Mouse (Mus musculus): ENCODE results near the gene Rab37.

The Rab37 gene

DNA sequence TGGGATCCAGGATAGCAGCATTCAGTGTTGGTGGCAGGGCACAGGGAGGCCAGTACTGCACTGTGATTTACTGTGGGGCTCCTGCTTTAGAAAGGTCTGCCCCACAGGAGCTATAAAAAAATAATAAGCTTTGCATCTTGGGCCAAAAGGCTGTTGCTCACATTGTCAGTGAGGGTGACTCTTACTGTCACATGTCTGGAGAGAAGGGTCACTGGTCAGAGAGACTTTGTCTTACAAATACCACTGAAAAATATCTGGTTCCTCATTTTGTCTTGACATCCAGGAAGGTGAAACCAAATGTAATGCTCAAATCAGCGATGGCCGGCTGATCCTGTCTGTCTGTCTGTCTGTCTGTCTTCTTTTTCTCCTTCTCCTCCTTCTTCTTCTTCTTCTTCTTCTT lies 50.7 kb downstream of the Rab37 start:
- DNase-seq = no peak

DNA sequence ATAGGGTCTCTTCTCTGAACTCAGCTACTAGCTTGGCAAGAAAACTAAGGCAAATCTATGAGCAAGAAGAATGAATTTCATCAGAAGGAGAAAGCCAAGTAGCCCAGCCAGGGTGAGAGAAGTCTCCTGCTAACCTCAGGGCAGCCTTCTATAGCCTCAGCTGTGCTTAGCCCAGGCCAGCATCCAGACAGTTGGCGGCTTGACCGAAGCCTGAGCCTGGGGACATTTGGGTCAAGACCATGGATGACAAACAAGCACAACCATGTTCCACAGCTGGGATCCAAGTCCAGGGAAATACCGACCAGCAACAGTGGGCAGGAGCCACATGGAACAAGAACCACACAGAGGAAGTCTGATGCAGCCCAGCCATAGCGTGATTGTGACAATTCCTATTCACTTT lies 56.6 kb downstream of the Rab37 start:
- no peak for DNase-seq

DNA sequence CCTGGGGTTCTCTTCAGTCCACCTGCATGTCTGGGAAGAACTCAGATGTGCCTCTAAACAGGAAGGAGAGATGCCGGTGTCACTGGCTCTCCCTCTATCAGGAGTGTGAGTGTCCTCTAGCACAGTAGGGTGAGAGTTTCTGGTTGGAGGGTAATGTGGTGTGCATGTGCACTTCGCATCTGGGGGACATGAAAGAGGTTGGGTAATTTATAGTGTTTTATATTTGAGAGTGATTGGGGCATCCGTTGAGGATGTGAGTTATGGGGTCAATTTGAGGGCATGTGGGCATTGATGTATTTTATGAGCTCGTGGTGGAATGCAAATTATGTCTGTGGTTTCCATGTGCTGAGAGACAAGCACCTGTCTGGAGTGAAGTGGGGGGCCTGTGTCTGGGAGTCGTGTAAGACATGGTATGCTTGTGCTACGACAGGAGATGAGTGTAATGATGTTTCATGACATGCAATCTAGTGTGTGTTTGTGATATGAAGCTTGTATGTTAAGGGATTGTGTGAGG lies 59.6 kb downstream of the Rab37 start:
- DNase-seq = no peak

DNA sequence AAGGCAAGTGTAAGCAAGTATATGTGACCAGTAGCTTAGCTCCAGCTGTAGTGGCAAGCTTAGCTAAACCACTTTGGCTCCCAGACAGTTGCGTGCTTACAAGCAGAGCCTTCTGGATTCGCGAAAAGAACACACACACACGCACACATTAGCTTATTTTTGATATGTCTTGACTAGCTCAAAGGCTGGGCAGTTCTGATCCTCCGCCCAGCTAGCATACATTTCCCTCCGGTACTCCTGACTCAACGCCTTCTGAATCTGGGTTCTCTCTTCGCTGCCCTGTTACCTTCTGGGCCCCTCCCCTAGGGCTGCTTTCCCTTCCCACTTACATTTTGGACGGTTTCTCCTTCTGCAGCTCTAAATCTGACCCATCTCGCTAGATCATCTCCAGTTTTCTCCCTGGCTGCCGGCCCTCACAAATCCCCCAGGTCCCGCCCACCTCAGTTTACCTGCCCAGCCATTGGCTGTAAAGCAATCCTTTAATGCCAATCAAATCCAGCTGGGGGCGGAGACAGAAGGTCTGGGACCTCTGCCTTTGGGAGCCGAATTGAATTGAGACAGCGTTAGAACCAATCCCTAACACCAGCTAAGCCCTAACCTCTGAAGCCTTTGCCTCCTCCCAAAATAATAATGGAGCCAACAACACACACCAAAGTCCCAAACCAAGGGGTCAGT lies 60.7 kb downstream of the Rab37 start:
- peak; percentile 81 for DNase-seq

DNA sequence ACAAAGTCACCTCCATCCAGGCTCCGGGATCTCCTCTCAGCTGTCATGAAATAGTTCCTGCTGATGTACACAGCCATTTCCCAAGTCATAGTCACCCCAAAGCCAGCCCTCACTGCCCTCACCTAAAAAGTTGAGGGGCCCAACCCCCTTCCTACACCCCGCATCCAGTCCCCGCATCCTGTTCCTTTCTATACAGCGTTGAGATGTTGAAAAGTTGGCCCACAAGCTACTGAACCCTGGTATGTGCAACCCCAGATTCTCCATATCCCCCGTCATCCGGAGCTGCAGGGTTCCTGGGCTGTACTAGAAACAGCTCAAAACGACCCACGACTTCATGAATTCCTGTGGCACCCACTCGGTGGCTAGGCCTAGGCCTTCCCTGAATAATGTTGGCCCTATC lies 61.9 kb downstream of the Rab37 start:
- no peak for DNase-seq

DNA sequence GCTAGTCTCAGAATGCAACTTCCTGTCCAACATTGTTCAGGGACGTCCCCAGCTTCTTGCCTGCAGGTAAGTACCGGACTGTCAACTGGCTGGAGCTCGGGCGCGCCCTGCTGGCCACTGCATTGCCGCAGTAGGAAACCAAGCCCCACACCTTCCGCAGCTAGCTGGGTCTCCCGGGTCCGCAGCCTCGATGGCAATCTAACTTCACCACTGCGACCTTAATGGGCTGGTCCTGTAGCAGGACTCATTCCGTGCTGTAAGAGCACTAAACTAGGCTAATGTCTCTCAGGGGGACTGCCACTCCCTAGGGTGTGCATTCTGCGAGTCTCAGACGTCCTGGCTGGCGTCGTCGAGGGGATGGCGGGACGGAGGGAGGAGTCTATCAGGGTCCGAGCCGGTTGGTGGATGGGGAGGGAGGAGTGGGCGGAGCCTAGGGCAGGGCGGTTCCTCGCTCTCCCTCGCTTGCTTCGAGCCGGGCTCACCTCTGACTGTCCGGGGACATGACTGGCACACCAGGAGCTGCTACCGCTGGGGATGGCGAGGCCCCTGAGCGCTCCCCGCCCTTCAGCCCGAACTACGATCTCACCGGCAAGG lies 62.6 kb downstream of the Rab37 start:
- peak; percentile 83 for DNase-seq

DNA sequence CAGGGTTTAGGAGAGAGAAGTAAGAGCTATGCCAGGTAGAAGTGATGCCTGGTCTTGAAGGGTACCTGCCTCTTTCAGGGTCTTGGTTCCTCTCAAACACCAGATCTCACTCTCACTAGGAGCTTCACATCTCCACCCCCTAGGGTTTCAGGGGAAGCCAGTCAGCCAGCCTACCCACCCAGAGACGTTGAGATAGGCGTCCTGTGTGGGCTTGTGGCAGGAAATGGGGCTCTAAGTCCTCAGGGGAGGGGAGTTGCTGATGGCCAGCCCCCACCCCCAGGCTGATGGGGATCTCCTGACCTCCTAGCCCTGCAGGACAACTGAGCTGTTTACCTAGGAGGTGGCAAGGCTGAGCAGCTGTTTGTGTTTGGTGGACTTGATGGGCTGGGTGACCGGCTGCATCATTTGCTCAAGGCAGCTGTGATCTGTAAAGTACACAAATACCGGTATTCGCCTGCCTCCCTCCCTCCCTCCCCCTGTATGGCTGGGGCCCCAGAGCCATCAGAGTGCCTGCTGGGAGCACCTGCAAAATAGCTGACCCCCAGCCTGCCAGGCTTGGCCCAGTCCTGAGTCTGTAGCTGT lies 63.9 kb downstream of the Rab37 start:
- no peak for DNase-seq

DNA sequence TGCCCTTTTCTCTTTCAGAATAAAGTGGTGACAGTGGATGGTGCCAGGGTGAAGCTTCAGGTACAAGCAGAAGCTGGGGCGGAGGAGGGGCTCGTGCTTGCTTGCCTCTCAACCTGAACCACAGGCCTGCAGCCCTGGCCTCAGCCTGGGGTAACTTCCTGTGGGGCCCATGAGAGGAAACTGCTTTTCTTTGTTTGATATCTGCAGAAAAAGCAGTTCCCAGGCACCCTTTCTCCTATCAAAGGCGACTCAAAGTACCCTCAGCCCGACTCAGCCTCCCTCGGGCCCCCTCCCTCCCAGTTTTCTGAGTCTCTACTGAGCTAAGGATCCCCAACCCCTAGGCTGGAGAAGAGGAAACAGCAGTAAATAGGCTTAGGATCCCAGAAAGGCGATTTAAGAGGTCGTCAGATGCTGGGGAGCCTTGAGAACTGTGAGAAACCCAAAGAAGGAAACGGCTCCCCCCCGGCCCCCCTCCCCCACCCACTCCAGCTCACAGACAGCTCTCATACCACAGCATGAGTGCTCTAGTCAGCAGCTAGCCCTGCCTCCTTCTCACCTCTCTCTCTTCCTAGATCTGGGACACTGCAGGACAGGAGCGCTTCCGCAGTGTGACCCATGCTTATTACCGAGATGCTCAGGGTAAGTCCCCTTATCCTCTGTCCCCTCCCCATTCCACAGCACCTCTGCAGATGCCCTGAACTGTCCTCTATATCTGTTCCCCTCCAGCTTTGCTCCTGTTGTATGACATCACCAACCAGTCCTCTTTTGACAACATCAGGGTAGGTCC lies 66.9 kb downstream of the Rab37 start:
- DNase-seq = peak; percentile 13

DNA sequence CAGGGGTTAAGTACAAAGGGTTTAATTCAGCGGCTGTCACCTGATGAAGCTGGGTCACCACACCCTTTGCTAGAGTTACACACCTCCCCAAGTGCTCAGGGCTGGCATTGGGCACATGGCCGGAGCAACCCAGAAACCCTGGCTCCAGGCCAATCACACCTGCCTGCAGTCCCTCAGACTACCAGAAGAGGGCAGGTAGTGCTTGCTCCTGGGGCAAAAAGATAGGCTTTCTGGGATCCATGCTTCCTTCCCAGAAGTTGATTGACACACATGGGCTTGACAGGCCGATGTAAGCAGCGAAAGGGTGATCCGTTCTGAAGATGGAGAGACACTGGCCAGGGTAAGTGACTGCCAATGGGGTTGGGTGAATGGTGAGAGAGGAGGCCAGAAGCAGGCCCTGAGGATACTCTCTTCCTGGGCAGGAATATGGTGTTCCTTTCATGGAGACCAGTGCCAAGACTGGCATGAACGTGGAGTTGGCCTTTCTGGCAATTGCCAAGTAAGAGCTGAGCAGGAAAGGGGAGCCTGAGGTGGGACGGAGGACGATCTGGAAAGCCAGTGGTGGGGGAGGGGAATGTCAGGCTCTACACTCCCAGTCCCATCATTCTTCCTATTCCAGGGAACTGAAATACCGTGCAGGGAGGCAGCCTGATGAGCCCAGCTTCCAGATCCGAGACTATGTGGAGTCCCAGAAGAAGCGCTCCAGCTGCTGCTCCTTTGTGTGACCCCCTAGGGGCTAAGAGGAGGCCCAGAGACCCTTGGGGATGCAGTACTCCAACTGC lies 69.0 kb downstream of the Rab37 start:
- DNase-seq = peak; percentile 94

DNA sequence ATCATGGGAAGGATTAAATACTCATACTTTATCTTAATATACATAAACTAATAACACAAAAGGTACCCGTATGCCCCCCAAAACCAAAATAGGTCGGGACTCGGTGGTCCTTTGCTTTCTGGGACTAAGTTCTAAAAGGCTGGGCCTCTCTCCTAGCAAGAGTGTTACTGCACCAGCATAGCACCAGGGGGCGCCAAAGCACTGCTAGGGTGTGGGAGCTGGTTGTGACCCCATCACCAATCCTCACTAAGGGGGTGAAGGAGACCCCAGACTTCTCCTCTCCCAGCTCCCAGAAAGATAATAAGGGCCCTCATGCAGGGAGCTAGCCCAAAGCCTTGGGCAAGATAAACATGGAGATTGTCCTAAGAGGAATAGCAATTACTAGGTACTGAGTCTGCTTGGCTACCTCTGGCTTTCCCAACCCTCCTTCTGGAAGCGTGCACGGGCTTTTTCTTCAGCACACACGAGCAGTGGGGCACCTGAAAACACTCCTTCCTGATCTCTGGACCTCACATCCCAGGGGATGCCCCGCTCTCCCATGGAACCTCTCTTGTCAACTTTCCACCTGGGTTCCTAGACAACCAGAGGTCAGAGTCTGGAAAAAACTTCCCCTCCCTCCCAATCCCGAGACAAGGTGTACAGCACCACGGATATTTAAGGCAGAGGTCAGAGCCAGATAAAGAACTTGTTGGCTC lies 69.8 kb downstream of the Rab37 start:
- peak; percentile 77 for DNase-seq

DNA sequence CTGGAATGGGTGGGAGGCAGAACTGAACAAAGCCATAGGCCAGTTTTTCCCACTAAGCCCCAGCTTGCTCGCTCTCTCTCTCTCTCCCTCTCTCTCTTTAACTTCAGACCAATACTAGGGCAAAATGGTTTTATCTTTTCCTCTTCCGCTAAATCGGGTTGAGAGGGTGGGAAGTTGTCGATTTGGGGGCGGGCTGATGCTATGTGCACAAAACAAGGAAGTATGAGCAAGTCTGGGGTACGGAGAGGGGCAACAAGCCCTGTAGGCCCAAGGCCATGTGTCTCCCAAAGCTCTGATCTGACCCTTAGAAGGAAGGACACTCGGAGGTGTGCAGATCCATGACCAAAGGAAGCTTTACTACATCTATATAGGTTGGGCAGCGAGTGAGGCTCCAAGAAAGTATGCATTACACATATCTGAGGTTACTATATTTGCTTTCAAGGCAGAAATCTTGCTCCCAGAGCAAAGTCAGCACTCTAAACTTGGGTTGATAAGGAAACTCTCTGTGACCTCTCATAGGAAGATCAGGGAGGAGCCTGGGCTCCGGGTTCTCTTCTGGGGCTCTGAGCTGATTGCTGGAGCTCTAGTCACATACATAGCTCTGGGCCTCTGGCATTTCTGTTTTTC lies 70.5 kb downstream of the Rab37 start:
- peak; percentile 18 for DNase-seq

DNA sequence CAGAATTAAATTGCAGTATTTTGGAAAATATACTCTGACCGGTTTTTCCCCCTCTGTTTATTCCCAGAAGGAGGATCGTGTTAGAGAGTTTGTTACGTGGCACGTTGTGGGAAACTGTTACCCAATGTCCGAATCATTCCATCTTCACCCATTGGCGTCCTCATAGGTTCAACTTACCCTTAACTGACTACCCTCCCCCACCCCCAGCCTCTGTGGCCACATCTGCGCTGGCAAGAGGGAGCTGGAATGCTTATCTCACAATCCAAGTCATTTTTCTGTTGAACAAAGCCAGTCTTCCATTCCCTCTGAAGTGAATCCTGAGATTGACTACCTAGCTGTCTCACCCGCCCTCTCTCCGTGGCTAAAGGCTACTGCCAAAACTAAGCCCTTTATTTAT lies 71.0 kb downstream of the Rab37 start:
- DNase-seq = peak; percentile 16

DNA sequence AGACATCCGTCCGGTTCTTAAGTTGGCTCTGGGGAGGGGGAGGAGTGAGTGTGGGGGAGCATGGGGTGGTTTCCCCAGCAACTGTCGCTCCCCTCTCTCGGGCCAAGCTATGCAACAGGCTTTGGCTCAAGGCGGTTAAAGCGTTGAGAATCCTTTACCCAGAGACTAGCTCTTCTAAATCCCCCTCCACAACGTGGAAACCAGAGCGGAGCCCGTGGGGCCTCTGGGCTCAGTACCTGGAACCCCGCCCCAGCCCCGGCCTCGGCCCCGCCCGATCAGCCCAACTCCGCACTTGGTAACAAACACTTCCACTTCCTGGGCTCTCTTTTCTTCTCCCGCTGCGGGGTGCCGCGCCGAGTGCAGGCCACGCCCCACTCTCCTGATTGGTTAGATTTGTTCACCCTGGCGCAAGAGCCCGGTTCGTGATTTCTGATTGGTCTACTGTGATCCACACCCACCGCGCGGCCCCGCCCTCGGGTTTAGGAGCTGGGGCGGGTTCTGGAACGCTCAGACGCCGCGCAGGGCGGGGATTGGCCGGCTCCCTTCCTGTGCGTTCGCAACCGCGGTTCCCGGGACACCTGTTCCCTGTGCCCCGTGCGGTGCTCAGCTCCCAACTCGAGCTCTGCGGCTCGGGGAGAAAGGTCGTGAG lies 71.7 kb downstream of the Rab37 start, which contains the start of gene Slc9a3r1:
TSS of gene Slc9a3r1 (plus strand) at position 510 of the 649 bp plus-strand sequence.
- DNase-seq = peak; percentile 99

DNA sequence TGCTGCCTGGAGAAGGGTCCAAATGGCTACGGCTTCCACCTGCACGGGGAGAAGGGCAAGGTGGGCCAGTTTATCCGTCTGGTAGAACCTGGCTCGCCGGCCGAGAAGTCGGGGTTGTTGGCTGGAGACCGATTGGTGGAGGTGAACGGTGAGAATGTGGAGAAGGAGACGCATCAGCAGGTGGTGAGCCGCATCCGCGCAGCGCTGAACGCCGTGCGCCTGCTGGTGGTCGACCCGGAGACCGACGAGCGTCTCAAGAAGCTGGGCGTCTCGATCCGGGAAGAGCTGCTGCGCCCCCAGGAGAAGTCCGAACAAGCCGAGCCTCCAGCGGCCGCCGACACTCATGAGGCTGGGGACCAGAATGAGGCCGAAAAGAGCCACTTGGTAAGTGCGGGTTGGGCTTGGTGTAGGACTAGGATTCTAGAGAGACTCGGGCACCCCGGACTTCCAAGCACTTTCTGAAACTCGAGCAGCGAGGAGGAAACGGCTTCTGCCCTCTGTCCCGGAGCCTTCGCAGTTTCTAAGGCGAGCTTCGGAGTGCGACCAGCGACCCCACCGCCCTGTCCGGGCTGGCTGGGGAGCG lies 72.4 kb downstream of the Rab37 start:
- DNase-seq = no peak

DNA sequence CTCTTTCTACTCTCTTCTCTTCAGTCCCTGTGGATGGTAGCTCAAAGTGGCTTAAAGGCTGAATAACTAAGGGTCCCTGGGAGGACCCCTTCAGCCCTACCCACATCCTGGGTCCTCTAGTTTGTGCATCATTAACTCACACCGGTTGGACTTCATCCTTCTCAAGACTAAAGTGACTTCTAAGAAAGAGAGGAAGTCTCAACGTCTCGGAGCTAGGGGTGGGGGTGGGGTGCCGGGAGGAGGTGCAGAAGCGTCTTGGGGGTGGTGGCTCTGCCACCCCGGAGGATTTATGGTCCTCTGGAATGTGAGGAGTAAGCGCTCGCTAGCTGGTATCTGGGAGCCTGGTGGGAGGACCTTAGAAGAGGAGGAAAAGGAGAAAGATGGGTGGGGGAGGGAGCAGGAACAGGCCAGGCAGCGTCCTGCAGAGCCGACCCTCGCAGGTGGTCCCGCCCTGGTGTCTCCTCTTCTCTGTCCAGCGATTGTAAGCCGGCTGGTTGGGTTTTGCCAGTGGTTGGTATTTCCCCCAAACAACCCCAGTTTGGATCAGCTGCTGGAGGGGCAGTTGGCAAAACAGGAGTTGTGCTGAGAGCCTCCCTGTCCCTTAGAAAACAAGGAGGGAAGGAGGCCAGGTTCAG lies 73.2 kb downstream of the Rab37 start:
- no peak for DNase-seq

DNA sequence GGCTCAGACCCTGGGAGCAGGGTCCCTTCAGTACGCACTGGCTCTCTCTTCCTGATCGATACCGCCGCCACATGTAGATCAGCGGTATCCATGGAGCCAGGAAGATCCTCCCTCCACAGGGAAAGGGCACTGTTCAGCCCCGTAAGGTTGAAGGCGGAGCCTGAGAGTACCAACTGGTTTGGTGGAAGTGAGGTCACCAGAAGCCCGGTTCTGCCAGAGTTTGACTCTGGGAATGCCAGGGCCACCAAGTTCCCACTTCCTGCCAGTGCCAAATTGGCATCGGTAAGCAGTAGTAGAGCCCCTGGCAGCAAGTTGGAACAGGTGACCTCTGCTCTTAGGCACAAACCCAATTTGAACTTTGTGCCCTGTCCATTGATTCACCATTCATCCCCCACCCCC lies 73.7 kb downstream of the Rab37 start:
- peak; percentile 65 for DNase-seq

DNA sequence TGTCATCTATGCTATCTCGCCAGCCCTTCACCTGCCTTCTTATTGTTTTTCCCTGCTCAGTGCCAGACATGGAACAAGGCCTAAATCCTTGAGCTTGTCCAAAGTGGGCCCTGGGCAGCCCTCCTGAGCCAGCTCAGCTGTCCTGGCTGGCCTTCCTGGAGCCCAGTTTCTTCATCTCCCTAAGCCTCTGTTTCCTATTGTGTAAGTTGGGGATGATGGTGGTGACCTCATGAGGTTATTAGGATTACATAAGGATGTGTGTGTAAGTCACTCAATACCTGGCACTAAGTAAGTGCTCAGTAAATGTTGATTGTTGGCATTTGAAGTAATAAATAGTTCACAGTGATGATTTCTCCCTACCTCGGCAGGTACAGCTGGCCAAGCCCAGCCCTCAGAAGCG lies 75.5 kb downstream of the Rab37 start:
- DNase-seq = no peak

DNA sequence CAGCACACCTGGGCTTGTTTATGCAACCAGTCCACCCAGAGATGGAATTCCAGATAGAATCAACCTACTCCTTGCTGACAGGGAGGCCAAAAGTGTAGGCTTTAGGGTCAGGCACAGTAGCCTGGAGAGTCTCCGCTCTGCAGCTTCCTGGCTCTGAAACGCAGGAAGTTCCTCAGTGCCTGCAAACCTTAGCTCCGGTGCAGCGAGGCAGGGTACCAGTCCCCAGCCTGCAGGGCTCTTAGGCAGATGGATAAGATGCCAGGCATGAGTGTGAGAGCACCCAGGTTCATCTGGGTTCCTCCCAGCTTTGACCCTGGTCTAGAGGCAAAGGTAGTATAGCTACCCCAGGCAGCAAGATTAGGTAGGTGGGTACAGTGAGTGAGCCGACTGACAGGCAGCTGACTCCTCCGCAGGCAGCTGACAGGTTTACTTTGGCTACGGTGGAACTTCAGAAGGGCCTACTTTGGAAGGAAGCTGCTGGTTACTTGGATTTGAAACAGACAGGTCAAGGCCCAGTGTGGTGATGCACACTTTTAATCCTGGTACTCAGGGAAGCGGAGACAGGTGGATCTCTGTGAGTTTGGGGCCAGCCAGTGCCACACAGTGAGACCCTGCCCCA lies 76.5 kb downstream of the Rab37 start:
- DNase-seq = no peak

DNA sequence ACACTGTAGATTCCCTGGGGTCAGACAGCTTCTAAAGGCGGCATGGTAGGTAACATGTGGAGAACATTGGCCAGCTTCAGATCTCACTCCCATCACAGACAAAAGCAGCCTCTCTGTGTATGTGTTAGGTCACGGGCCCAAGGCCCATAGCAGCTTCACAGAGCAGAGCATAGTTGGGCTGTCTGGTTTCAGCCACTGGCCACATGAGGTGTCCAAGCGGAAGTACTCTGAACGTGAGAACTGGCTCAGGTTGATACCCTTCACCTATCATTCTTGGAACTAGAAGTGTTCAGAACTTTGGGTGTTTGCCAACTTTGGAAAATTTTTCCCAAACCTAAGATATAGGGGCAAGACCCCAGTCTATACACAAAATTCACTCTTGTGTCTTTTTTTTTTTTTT lies 78.2 kb downstream of the Rab37 start:
- no peak for DNase-seq

DNA sequence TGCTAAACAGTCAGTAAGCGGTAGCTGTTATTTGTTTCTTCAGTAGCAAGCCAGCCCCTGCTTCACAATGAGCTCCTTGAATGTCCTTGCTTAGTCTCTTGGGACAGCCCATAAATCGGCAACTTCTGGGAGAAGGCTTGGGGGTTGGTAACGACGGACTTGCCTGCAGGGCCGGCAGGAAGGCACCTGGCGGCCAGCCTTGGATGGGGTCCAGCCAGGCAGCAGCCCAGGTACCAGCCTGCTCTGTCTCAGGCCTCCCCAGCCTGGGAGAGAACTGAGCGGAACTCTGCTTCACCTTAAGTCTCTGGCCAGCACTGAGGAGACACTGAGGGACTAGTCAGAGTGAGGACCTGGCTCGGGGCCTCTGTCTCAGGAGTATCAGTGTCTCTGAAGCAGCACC lies 79.9 kb downstream of the Rab37 start:
- DNase-seq = no peak
